Mouse (Mus musculus) thymus, adult 18-20 months (tissue): ENCODE data around the gene Zbtb45.
A peak's percentile ranks its signal among the peaks of the same experiment; 100 is the strongest.

Source experiments
- DNase-seq, 2 experiments: peaks; one replicate each; pipeline ENCODE4 v3.0.0; 2022; ENCODE audit warnings: mixed read lengths in 2 of 2

Gene Zbtb45

DNA sequence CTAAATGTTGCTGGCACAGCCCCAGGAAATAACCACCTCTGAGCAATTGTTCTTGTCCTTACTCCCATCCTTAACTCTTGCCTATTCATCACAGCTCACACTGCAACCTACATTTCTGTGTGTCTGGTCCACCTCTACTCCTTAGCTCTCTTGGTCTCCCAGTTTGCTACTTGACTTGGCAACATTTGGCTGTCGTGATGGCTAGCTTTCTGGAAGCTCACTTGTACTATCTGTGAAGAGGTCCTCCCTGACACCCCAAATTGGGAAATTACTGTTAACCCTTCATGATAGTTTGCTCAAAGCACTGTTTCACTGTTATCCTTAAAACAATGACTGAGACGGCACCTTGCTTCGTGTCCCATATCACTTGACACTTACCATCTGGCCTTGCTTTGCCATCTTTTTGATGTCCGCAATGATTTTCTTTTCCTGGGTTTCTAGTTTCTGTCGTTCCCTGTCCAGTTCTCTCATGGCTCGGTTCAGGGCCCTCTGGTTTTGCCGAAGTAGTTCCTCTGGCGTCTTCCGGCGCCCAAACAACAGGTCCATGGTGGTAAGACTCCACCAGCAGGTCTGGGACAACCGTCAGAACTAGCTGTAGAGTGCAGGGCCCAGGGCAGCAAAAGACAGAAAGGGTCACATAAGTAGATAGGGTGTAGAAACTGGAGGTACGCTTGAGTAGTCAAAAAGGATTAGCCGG is 23.8 kb upstream of the Zbtb45 start:
- no peak for DNase-seq

DNA sequence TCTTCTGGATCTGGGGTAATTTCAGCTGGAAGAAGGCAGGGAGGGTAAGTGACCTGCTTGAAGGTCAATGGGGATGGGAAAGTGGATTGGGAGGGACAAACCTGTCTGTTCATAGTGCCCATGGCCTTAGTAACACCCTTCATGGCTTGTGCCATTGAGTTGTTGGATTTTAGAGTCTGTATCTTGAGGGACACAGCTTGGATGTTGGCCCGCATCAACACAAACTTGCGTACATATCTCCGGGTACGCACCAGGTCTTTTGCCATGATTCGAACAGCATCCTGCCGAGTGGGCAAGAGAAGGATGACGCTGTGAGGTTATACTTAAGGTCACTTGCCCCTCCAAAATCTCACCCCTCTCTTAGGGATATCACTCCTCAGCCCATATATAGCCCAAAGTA is 22.7 kb upstream of the Zbtb45 start:
- no peak for DNase-seq

GRCm38 (mm10) chr7:13031983-13032382 is 22.1 kb upstream of the Zbtb45 start:
- no peak for DNase-seq

DNA sequence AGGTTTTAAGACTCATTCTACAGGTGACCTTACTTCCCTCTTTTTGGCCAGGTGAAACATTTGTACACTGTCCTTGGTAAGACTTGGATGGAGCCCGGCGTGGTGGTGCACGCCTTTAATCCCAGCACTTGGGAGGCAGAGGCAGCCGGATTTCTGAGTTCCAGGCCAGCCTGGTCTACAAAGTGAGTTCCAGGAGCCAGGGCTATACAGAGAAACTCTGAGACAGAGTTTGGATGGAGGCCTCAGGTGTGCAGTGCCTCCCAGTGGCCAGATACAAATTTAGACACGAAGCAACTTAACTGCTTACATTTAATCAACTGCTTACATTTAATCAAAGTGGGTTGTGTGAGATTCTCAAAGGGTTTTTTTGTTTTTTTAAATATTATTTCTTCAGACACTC is 21.2 kb upstream of the Zbtb45 start:
- no peak for DNase-seq

DNA sequence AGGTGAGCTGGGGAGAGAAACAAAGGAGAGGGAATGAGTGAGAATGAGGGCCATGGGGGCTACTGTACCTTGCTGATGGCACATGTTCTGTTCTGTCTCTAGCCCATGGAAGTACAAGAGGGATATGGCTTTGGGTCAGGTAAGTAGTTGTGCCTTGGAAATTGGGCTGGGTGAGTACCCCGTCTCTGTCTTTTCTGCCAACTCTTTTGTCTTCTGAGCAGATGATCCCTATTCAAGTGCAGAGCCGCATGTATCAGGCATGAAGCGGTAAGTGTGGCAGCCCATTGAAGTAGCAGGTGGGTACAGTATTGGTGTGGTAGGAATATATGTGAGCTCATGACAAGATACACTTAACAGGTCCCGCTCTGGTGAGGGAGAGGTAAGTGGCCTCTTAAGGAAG is 19.2 kb upstream of the Zbtb45 start:
- DNase-seq, result no peak

GRCm38 (mm10) chr7:13025511-13026112 is 15.8 kb upstream of the Zbtb45 start:
- no peak for DNase-seq

- DNase-seq, result peak; percentile 71 to 74
Observed at GRCm38 (mm10) chr7:13024805-13025204, 15.0 kb upstream of the Zbtb45 start.

DNA sequence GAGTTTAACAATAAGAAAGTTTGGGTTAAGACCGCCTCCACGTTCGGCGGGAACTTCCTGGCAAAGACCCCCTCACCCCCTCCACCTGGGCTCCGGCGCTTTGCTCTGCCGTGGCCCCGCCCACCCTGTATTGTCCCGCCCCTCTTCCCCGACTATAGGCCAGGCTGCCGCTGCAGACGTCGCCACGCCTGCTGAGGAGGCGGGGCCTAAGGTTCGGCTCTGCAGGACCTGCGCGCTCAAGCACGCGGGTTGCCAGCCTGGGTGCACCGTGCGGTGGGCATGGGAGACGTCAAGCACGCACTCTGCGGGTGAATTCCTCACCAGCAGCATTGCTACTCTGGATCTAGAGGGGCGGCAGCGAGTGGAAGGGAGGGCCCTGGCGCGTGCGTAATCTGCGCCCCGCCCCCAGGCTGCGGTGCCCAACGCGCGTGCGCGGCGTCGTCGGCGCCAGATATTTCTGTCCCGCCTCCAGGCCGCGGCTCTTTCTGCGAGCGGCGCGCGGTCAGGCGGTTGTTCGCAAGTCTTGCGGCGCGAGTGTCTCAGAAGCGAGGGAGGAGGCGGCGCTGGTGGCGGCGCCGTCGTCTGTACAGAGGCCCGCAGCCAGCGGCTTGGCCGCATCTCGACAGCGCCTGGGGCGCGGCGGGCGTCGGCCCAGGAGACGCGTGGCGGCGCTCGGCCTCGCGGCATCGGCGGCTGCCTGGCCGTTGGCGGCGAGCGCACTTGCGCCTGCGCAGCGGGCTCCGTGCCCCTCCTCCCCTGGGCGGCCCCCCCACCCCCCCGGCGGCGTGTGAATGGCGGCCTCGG is 14.3 kb upstream of the Zbtb45 start:
- DNase-seq, result peak; percentile 83 to 89

GRCm38 (mm10) chr7:13022773-13023535 is 13.1 kb upstream of the Zbtb45 start:
- peak; percentile 72 to 82 for DNase-seq

- no peak for DNase-seq
Observed at GRCm38 (mm10) chr7:13015217-13015616, 5.4 kb upstream of the Zbtb45 start.

DNA sequence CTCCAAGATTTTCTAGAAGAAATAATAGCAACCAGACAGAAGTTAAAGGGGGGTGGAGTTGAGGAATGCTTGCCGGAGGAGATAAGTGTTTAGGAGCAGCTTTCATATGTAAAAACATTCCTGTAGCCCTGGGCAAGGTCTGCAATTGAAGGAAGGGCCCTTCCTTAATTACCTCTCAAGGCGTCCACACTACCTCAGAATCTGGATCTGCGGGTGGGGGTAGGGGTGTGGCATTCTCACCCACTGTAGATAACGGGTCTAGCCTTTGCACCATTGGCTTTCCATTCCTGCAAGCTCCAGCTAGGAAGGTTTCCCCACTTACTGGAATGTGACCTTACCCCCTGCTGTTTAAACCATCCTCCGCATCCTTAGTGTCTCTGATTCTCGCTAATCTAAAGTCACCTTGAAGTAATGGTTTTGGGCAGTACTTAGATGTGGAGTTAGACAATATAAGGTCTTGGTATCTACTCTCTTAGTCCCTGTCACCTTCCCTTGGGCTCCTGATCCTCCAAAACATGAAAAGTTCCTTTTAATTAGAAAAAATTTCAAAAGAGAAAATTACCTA is 4.5 kb upstream of the Zbtb45 start:
- no peak for DNase-seq

- no peak for DNase-seq
Observed at GRCm38 (mm10) chr7:13013671-13014070, 3.8 kb upstream of the Zbtb45 start.

GRCm38 (mm10) chr7:13009143-13010004 is 460 bp downstream of the Zbtb45 start:
- DNase-seq, result peak; percentile 78 to 90

GRCm38 (mm10) chr7:13007341-13008092 is 2.3 kb downstream of the Zbtb45 start:
- DNase-seq, result no peak

DNA sequence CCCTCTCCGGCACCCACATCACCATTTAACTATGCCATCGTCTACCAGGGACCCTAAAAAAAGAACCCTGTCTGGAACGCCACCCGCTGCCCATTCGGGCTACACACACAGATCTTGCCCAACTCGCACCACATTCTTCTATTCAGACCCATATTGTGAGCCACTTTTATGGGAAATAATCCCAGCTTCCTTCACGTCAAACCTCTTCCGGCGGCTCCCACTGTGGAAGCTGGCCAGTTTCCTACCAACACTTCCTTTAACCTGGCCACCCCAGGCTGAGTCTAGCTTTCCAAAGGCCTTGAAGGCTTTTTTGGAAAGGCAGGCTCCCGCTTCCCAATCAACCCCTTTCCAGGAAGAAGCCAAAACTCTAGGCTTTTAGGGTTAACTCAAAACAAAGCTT is 3.3 kb downstream of the Zbtb45 start:
- DNase-seq, result no peak

DNA sequence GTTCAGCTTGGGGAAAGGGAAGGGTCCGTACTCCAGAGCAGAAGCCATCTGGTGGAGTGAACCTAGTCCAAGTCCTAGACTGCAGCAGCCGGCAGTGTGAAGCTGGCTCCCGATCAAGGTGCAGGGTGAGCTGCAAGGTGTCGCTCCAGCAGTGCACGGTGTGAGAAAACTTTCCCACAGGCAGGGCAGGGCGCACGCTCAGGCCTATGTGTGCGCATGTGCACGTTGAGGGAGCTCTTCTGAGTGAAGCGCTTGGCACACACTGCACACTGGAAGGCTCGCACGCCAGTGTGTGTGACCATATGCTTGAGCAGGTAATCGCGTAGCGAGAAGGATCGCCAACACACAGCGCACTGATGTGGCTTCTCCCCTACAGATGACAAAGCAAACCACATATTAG is 3.8 kb downstream of the Zbtb45 start:
- DNase-seq, result no peak

DNA sequence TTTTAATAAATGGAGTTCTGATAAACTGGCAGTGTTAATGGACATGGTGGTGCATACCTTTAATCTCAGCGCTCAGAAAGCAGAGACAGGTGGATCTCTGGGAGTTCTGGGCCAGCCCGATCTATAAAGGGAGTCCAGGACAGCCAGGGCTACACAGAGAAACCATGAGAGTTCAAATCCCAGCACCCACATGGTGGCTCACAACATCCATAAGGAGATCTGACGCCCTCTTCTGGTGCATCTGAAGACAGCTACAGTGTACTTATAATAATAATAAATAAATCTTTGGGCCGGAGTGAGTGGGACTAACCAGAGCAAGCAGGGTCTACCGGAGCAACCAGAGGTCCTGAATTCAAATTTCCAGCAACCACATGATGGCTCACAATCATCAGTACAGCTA is 6.5 kb downstream of the Zbtb45 start:
- no peak for DNase-seq

- no peak for DNase-seq
Observed at GRCm38 (mm10) chr7:13001584-13001983, 8.2 kb downstream of the Zbtb45 start.

DNA sequence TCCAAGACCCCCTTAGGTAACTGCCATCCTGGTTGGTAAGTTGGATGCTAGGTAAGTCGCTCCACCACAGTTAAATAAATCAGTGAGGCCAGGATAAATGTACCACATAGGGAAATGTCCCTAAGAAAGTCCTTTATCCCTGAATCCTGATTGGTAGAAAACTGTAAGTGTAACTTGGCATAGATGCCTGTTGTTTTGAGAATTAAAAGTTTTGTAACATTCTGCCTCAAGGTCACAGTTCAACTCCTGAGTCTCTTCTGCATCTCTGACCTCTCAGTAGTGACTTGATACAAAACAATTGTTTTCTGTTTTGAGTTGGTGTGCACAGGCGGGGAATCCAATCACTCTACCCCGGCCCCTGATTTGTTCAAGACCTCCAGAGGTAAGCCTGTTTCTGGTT is 11.0 kb downstream of the Zbtb45 start, which contains the start of gene Trim28:
Gene Trim28, plus strand, starts transcription at position 264 of the 400 bp plus-strand sequence.
- DNase-seq, result no peak

DNA sequence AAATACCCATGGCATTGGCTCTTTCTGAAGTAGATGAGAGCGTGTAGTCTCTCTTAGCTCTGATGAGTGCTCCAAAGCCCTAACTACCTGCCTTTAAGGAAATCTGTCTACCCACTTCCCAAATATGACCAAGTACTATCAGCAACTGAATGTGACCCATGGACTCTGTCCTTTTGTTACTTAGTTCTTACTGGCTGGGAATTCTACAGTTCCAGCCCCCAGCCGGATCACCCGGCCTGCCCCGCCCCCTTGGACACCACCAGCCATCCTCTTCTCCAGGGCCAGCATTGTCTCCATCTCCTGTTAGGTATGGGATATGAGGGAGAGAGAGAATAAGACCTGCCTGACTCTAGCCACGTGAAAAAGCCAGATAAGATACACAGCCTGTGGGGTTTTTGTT is 11.8 kb downstream of the Zbtb45 start, which contains the start of gene Slc27a5:
Gene Slc27a5, minus strand, starts transcription at position 140 of the 400 bp plus-strand sequence.
- DNase-seq, result no peak

DNA sequence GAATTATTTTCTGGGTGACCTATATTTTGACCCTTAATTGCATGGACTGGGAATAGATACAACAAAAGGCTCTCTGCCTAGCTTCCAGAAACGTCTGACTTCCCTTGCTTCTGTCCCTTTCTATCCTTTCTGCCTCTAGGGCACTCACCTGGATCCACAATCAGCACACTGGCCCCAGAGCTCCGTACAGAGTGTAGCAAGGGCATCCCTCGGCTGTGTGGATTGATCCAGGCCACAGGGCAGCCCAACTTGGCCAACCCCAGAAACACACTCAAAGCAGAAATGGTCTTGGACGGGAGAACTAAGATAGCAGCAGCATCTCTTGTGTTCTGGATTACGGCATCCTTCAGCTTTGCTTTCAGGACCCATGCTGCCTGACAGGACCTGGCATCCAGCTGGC is 12.6 kb downstream of the Zbtb45 start:
- DNase-seq, result no peak
